Mouse (Mus musculus) right cerebral cortex, postnatal 25 days (tissue): ENCODE data around the gene Micu2.

ENCODE experiments used
- DNase-seq: peaks from one replicate; pipeline ENCODE4 v3.0.0; 2022

Gene Micu2

DNA sequence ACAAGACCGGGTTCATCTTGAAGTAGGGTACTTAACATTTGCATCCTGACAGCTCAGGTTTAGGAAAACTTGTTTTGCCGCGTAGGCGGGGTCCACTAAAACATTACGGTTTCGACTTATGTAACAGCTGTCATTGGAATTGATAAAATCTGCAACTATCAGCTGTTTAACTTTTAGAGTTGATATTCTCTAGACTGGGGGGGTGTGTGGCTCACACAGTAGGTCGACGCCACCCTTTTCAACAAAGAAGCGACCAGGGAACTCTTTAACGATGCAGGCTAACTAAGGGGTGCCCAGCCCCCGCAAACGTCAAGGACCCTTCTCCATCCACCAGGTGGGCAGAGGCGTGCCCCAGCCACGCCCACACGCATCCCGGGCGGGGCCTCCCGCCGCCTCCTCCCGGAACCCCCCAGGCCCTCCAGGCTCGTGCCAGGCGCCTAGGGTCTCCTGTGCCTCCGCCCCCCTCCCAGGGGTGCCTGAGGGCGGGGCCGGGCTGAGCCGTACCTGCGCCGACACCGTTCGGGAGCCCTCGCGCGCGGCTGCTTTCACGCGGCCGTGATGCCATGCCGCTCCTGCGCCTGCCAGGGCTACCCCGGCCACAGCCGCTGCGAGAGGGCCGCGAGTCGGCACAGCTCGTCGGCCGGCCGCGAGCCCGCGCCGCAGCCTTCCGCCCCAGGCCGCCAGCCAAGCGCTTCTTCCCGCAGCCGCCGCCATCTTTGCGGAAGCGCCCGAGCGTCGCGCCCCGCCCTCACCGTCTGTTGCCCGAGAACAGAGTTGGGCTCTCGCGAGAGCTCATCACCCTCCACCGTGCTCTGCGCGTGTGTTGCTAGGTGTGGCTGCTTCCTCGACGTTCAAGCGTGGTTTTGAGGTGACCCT is at the start of gene Micu2:
Gene Micu2 (minus strand): TSS at position 737 of the 876 bp plus-strand sequence.
- DNase-seq = peak; percentile 84

DNA sequence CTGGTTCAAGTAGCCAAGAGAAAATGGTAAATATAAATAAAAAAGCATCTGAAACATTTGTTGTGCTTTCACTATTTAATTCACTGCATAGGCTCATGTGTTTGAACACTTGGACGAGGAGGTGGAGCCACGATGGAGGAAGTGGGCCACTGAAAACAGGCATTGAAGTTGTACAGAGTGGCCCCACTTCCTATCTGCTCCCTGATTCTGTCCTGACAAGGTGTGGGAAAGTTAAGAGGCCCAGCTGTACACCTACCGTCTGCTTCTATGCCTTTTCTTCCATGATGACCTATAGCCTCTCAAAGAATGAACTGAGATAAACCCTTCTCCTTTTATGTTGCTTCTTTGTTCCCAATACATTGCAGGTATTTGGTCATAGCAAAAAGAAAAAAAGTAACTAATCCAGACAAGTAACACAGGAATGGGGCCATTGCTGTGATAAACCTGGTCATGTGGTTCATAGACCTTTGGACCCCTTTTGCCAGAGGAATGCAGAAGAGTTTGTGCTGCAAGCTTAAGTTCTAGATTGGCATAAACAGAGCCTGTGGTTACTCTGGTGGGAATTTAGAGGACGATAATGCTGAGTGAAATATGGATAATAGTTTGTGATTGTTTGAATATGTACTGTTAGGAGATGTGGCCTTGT is 47.7 kb upstream of the Micu2 start:
- no peak for DNase-seq

DNA sequence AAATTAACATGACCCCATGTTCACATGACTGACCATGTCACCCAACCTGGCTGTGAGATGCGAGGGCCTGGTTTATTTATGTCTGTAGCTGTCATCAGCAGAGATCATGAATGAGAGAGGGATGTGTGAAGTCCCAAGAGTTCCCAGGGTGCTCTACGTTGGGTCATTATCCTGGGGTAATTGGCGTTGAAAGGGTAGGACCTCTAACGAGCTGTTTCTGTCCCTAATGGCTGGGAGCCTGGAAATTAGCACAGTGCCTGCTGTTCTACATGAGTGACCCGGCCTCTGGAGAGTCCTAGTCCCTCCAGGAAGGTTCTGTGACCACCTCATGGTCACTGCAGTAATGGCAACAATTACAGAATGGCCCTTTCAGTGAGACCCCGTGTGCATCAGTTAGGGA is 37.1 kb upstream of the Micu2 start:
- DNase-seq = no peak

DNA sequence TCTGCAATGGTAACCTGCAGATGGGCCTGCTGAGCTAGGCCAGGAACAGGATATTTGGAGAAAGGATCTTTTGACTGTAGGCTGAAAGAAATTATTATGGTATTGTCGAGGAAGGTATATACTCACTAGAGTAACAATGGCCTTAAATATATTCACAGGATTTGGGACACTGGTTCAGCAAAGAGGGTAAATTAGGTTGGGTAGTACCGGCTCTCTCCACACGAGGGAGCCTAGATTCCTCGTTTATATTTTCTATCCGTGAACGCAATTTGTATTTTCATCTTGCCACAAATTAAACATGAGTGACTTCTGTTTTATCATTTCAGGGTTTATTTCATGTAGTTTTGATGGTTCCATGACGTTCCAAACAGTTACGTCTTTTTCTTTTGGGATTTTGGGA is 35.5 kb upstream of the Micu2 start:
- peak; percentile 56 for DNase-seq

DNA sequence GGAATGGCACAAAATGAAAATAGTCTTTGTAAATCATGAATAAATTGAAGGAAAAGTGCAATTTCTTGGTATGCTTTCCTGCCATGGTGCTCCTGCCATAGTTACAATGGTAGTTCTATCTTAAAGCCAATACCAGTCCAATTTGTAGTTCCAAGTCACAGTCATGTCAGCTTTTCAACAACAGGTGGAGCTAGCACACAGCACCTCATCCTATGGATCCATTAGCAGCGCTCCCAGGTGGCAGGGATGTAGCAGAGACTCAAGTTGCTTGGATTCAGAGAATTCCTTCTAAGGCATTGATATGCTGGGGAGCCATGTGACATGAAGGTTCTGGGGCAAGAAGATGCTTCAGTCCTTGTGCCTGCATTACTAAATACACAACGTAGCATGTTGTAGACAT is 19.8 kb upstream of the Micu2 start:
- no peak for DNase-seq

DNA sequence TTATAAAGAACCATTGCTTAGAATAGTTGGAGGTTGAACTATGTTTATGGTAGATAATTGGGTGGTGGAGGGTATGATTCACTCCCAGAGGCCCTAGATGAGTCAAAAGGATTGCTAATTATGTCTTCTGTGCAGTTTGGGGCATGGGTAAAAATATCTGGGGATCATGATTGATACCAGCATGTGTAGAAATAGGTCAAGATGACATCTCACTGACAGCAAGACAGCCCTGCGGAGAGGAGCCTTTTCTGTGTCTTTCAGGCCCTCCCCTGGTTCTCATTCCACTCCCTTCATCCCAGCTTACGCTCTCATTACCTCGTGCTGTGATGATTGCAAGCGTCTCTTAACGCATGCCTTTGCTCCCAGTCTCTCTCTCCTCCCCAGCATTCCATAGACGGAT is 4.8 kb upstream of the Micu2 start:
- no peak for DNase-seq

DNA sequence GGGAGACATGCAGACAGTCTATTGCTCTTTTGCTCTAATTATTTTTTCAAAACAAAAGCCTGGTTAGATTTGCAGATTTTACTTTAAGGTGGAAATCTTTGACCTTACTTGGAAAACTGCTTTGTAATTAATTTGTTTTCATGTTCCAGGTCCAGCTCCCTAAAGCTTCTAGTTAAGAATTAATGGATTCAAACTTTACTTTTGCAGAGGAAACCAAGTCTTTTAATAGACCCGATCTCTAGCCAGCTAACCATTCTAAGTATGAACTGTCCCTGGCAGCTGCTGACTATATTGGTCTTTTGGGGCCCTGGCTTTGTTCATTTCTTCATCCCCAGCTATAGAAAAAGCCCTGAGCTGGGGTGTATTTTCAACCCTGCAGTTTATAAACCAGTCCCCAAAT is 3.1 kb upstream of the Micu2 start:
- DNase-seq = no peak

DNA sequence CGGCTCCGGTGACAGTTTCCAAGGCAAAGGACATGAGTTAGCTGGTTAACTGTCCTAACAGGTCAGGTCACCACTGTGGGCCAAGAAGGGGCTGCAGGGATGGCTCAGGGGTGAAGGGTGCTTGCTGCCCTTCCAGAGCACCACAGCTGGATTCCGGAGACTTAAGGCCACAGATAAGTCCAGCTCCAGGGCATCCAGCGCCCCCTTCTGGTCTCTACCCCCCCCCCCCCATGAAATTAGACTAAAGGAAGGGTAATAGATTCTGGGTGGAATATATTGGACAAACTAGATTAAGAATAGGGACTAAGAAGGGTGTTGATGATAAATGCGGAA is 306 bp upstream of the Micu2 start:
- no peak for DNase-seq

DNA sequence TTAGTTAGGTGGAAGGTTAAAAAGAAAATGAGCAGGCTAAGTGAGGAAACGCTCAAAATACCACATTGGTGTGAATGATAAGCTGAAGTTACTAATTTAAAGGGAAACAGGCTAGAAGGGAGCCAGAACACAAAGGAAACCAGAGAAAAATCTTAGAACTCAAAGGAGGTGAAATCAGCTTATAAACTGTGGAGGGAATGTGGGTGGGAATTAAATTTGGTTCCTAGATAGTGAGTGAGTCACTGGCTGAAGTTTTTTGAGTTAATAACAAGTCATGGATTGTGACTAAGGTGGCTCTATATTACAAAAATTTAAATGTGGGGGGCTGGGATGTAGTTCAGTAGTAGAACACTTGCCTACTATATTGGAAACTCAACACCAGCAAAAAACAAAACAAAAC is 1.6 kb downstream of the Micu2 start:
- no peak for DNase-seq

DNA sequence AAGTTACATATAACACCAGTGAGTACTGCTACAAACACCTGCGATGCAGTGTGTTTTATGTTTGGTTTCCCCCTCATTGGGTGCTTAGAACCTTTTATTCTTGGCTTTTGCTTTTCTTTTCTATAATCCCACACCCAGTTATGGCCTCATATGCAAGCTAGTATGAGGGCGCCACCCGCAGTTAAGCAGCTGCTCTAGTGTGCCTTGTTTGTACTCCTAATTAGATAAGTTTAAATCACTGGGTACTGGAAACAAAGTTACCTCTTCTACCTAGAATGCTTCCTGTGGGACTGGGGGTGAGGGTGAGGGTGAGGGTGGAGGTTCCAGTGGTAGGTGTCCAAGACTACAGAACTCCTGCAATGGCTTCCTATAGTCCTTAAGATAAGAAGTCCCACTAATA is 2.9 kb downstream of the Micu2 start:
- DNase-seq = no peak

DNA sequence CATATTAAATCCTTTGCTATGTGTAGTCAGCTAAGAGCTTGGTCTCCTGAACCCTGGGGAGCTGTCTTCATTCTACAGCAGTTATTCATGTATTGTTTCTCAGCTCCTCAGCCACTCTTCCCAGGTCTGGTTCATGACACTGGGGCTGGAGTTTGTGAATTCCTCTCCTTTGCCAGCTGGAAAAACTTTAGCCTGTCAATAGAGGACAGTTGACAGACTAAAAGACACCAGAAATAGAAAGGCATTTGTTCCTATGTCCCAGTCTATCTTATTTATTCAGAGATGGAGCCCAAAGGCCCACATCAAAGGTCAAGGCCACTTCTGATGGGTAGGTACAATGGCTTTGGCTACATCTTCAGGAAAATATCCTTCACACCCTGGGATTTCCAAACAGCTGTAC is 7.3 kb downstream of the Micu2 start:
- no peak for DNase-seq

DNA sequence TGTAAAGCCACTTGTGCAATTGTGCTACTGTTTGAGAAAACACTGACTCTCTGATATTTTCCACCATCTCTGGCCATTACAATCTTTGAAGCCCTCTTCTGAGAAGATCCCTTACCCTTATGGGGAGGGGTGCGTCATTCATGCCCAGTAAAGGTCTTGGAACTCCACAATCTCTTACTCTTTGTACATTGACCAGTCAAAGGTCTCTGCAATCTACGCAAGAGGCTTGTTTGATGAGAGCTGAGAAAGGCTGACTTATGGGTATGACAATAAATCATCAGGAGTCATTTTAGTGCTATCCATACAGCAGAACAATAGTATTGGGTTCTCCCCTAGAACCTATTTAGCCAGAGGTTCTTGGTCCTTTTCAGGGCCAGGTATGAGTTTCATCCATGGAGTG is 9.9 kb downstream of the Micu2 start:
- DNase-seq = no peak

DNA sequence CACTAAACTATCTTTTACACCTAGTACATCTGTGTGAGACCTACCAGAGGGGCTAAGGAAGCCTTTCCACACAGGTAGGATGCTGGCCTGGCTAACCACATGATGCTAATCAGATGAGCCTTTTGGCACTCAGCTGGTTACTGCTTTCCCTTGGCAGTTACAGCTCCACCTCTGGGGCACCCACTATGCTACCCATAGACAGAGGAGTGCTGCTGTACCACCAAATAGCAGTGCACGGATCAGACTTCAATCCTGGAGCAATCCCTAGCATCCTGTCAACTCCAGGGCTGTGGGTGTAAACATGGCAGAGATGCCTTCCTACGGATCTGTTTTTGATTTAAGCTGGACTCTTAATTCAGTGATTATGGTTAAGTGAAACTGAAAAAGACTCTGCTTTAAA is 13.3 kb downstream of the Micu2 start:
- DNase-seq = no peak

DNA sequence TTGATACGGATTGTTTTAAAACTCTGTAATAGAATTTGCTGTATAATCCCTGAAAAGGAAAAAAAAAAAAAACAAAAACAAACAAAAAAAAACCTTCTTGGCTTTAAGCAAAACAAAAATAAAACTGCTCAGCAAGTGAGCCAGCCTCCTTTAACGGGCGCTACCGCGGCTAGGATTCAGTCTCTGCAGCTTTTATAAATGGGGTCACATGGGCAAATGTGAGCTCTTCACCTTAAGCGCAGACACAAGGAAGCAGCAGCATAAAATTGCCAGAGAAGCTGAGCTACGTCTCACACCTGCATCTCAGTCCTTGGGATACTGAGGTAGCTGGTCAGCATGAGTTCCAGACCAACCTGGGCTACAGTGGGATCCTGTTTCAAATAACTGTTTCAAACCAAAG is 16.6 kb downstream of the Micu2 start:
- no peak for DNase-seq

DNA sequence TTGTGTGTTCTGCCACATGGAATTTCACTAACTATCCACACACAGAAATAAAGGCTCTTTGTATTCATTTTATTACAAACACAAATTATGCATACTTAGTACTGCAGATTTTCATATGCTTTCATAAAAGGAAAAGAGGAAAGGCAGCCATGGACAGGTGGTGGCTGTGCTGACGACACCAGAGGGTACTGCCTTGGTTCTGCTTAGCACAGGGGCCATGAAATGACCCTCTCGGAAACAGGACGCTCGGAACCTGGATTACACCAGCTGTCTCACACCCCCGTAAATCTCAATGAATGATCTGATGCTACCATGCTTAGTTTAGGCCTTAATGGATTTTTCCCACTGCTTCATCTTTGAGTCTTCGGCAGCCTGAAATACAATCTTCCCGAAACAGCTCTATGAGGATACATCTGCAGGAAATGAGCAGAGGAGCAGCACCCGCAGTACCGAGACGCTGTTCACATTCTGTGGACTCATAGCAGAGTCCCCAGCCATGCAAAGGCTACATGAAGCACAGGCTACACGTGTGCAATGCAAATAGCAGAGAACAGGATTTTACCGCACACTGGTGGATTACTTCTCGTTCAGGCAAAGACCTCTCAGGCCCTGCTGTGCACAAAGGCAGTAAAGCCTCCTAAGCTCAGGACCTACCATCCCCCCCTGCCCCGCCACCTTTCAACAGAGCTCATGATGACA is 17.2 kb downstream of the Micu2 start:
- DNase-seq = no peak

DNA sequence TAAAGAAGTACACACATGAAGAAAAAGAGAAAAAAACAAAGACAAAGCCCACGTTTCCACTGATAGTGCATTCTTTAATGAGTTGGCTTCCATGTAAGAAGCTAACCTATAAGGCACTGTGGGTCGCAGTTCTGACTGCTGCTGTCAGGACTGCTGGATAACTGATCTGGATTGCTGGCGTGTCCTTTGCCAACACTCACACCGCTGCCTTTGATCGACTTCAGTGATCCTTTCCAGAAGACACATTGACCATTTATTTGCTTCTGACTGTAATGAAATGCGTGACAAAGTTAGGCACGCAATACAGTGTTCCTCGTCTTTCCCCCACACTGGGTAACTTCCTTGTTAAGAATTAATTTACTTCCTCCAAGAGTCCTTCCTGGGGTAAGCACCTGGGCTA is 18.3 kb downstream of the Micu2 start:
- no peak for DNase-seq

DNA sequence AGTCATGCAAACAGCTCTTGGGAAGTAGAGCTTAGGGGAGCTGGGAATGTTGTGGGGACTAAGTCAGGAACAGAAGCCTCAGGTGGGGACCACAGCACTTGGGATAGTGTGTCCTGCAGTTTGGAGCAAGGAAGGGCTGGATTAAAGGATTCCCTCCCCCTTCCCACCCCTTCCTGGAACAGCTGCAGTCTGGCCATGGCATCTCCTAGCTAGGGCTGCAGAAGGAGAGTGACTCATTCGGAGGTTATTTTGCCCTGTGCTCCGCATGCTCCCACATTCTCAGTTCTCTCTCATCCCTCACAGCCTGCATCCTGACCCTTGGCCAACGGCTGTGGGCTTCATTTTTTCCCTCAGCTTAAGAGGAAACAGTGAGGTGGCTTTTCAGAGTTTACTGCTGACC is 18.9 kb downstream of the Micu2 start:
- no peak for DNase-seq

DNA sequence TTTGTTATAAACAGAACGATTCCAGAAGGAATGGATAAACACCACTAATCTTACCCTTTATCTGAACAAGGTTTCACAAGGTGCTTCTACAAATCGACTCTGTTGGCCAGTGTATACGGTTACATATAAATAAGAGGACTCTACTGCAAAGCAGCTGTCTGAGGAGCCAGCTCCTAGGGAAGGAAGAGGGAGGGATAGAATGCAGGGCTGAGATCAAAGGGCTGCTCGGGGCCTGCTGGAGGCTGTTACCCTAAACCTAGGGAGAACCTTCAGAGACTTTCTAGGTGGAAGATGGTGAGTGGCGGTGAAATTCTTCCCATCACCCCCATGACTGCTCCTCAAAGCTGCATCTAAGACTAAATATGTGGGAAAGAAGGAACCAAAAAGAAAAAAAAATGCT is 20.9 kb downstream of the Micu2 start:
- no peak for DNase-seq

DNA sequence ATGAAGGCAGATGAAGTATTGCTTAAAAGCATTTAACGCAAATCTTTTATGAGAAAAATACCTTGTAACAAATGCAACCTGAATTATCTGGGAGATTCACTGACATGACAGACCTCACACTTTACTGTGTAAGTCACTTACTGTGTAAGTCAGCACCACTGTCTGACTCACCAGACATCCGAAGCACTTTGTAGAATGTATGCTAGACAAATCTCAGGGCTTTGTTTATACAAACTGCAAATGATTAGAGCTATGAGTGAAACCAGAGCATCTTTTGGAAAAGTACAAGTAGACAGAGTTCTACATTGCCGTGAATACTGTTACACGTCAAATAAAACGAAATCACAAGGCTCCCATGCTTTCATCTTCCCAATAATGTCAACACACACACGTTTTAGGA is 23.4 kb downstream of the Micu2 start:
- no peak for DNase-seq

DNA sequence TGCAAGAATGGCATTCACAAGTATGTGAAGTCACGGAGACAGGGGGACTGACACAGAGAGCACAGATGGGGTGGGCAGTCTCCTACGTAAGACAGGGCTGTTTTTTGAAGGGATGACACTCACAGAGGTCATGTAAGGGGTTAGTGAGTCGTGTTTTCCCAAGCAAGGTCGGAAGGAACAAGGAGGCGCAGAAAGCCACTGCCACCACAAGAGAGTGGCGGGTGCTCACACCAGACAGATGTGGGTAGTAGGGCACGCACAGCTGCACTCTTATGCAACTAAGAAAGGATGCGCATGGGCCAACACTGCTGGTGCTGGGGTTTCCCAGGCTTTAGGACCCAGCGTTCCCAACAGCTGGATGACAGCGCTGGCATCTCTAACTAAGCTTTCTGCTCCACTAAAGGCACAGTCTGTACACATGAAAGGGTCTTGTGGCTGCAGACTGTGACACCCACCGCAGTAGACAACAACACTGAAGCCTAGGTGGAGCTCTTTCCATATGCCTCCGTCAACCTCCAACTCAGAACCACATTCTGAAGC is 27.0 kb downstream of the Micu2 start:
- no peak for DNase-seq

DNA sequence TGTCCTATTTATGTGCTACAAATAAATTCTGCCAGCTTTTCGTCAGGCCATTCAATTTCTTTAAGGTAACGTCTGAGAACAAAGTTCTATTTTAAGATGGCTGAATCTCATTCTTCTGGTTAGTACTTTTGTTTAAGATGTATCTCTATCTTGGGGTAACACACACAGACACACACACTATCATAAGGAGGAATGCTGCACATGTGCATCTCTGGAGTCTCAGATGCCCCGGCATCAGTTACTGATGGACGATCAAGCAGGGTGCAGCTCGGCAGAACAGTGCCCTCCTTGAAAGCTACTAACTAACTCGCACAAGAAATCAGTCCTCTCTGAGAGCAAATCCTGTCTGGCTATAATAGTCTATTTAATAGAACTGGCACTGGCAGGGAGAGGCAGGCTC is 30.2 kb downstream of the Micu2 start:
- no peak for DNase-seq

DNA sequence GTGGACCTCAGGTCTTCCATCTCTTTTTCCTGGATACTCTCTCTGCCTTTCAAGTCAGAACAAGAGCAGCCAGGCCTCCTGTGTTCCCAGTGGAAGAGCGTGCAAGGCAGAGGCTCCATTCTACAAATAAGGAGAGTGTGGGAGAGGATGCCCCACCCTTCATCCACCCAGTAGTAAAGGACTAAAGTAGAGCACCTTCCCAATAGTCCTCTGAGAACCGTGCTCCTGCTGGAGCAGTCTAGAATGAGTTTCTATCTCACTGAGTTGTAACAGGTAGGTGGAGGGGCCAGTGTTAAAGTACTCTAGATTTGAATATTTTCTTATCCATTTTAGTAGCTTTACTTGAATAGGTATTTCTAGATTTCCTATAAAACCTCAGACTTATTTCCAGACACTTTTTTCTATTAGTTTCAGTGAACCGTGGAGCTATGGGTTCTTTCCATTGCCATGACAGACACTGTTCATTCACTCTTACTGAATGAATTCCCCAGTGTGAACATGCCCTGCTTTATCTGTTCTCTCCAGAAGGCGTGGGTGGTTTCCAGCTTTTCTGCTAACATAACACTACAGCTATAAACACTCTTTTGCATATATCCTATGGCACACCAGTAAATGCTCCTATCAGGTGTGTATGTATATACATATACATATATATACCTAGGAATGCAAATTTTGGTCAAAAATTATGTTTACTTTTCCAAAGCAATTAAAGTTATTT is 31.8 kb downstream of the Micu2 start:
- no peak for DNase-seq

DNA sequence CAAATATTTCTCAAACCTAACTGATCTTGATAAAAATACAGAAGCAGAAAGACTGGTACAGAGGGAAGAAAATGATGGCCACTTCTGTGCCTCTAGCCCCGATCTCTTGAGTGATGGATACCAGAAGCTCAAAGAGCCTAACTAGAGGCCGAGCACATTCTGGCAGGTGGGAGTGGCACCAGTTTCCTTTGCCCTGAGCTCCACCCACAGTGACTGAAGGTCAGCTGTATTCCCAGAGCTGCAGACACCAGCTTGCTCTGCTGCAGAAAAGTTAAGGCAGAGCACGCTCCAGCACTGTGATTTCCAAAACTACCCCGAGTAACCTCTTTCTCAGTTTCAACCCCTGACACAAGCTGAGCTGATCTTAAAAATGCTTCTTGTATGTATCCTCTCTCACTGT is 37.2 kb downstream of the Micu2 start:
- no peak for DNase-seq
